Comparison of ENCODE assay signal across 32 mouse cellular contexts in the genomic region with DNA sequence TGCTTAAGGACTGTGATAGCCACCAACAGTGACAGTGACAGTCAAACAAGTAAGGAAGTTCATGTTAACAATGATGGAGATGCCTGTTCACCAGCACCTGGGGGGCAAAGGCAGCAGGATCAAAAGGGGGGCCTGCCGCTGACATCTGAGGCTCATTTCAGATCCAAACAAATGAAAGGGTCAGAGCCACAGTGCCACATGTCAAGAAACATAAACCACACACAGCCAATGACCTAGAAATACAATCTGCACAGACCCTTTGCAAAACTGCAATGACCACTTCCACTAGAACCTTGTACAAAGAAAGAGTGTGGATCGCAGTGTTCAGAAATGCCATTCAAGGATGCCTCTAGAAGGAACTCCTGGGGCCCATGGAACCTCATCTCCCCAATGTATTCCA.
"Had no signal": no experiment of that assay in that cellular context is flagged by ENCODE, and none has a peak within 500 bp of the region (broad histone marks: within the 10 kb centered on the region; RNA-seq: fewer than 3 reads in every experiment).

No protein-coding gene starts in this region.

- ATAC-seq: liver, embryonic 12.5 days; liver, postnatal 0 days; lung, postnatal 0 days; midbrain, embryonic 13.5 days; midbrain, embryonic 15.5 days; midbrain, embryonic 16.5 days had no signal

- H3K27ac ChIP-seq: left cerebral cortex, adult 2 months; limb, embryonic 10.5 days; limb, embryonic 12.5 days; limb, embryonic 13.5 days; limb, embryonic 15.5 days; liver, embryonic 12.5 days; liver, embryonic 13.5 days; liver, embryonic 14.5 days; liver, embryonic 15.5 days; lung, embryonic 15.5 days; macrophage; midbrain, embryonic 10.5 days; midbrain, embryonic 12.5 days; midbrain, embryonic 13.5 days; midbrain, embryonic 15.5 days had no signal

- H3K4me2 ChIP-seq: limb, embryonic 12.5 days; limb, embryonic 13.5 days; limb, embryonic 15.5 days; liver, embryonic 11.5 days; liver, embryonic 12.5 days; liver, embryonic 13.5 days; liver, embryonic 15.5 days; lung, embryonic 14.5 days; lung, embryonic 15.5 days; midbrain, embryonic 11.5 days; midbrain, embryonic 12.5 days; midbrain, embryonic 13.5 days; midbrain, embryonic 15.5 days had no signal

- H3K9ac ChIP-seq: limb, embryonic 12.5 days; limb, embryonic 13.5 days; limb, embryonic 15.5 days; liver, embryonic 12.5 days; liver, embryonic 13.5 days; liver, embryonic 14.5 days; liver, embryonic 15.5 days; liver, postnatal 0 days; lung, embryonic 14.5 days; lung, embryonic 15.5 days; midbrain, embryonic 12.5 days; midbrain, embryonic 13.5 days; midbrain, embryonic 15.5 days had no signal

- H3K9me3 ChIP-seq: limb, embryonic 10.5 days; limb, embryonic 12.5 days; limb, embryonic 13.5 days; limb, embryonic 15.5 days; liver, embryonic 12.5 days; liver, embryonic 13.5 days; liver, embryonic 15.5 days; lung, embryonic 15.5 days; megakaryocyte, embryonic 14.5 days; midbrain, embryonic 10.5 days; midbrain, embryonic 12.5 days; midbrain, embryonic 13.5 days; midbrain, embryonic 15.5 days had no signal

- H3K27me3 ChIP-seq: limb, embryonic 12.5 days; limb, embryonic 13.5 days; limb, embryonic 15.5 days; liver, embryonic 12.5 days; liver, embryonic 13.5 days; liver, embryonic 15.5 days; lung, embryonic 15.5 days; megakaryocyte, embryonic 14.5 days; midbrain, embryonic 12.5 days; midbrain, embryonic 13.5 days; midbrain, embryonic 15.5 days had no signal

- H3K4me3 ChIP-seq: left cerebral cortex, adult 2 months; limb, embryonic 10.5 days; limb, embryonic 12.5 days; limb, embryonic 13.5 days; limb, embryonic 15.5 days; liver, embryonic 12.5 days; liver, embryonic 13.5 days; liver, embryonic 15.5 days; lung, embryonic 15.5 days; megakaryocyte, embryonic 14.5 days; midbrain, embryonic 10.5 days; midbrain, embryonic 12.5 days; midbrain, embryonic 13.5 days; midbrain, embryonic 15.5 days; myocyte had no signal

- DNase-seq: left cerebral cortex, postnatal 4 days; liver; liver, embryonic 13.5 days; liver, postnatal 0 days; lung, adult 18-20 months; lung, adult 2 months; lung, embryonic 14.5 days; lung, postnatal 10 days; lung, postnatal 14 days; lung, postnatal 36 days; lung, postnatal 4 days; midbrain, embryonic 14.5 days had no signal

- H3K4me1 ChIP-seq: limb, embryonic 10.5 days; limb, embryonic 12.5 days; limb, embryonic 13.5 days; limb, embryonic 15.5 days; lung, embryonic 15.5 days; midbrain, embryonic 10.5 days; midbrain, embryonic 12.5 days; midbrain, embryonic 13.5 days; midbrain, embryonic 15.5 days had no signal
